Mouse (Mus musculus) brain, embryonic 14.5 days (tissue): Measurements from ENCODE around the gene Zmym5.

Experiments used
- CTCF ChIP-seq: fragments of 200-500 bp; IDR thresholded peaks from 2 replicates; pipeline ENCODE4 v1.5.1; 2012; ENCODE audit warnings: inconsistent platforms, mild to moderate bottlenecking, moderate library complexity, borderline replicate concordance; ENCODE audit not compliant: insufficient read depth, insufficient read length; ENCODE audit errors: extremely low read depth
- POLR2A ChIP-seq: fragments of 200-500 bp; IDR thresholded peaks from 2 replicates; pipeline ENCODE4 v1.6.1; 2012; ENCODE audit warnings: mild to moderate bottlenecking, inconsistent platforms, borderline replicate concordance; ENCODE audit not compliant: poor library complexity, insufficient read depth, insufficient read length, severe bottlenecking; ENCODE audit errors: extremely low read depth

- TF ChIP-seq CTCF (no peak), POLR2A (no peak)
Measured at GRCm38 (mm10) chr14:56844033-56844432, 32.5 kb upstream of the Zmym5 start.
